Mouse (Mus musculus) liver, postnatal 0 days (tissue): ENCODE data around the gene Artn.

Source experiments
- CTCF ChIP-seq: sonication (generic); IDR thresholded peaks from 2 replicates; pipeline ENCODE4 v1.5.1; 2016; ENCODE audit warnings: antibody characterized with exemption, low read depth
- EP300 ChIP-seq: IDR thresholded peaks from 2 replicates; pipeline ENCODE4 v1.6.1; 2016; ENCODE audit warnings: antibody characterized with exemption, low read depth, mild to moderate bottlenecking

- no peak for TF ChIP-seq CTCF
- TF ChIP-seq EP300: no peak
Measured at GRCm38 (mm10) chr4:117918762-117919161, 10.8 kb downstream of the Artn start.
